Mouse (Mus musculus) embryo, embryonic 9.5 days (tissue): Measurements from ENCODE around the gene Inmt.
"Not testable (repeated sequence)": the region's sequence is repeated elsewhere in the genome, so short reads cannot be mapped to it uniquely, and the experiment has no call there.

ENCODE experiments used
- DNase-seq: peaks from one replicate; pipeline ENCODE4 v3.0.0-alpha.2; 2017; ENCODE audit errors: extremely low spot score

Inmt gene

DNA sequence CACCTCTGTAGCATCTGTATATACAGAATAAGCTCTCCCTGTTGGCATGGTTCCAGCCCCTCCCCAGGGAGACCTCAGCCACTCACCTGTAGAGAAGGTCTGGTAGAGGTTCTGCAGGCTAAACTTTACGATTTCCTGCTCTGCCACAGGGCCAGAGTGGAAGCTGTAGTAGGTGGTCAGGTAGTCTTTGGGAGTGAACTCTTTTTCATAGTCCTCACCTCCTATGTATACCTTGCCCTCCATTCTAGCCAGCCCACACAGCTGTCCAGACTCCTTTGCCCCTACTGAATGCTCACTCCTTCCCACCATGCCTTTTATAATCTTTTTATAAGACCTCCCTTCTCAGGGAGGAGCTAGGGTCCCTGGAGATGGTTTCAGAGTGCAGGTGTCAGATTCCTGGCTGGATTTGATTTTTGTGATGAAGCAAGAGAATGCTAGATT is at the start of gene Inmt:
Gene Inmt (minus strand): TSS at position 303 of the 441 bp plus-strand sequence.
- DNase-seq: no peak

DNA sequence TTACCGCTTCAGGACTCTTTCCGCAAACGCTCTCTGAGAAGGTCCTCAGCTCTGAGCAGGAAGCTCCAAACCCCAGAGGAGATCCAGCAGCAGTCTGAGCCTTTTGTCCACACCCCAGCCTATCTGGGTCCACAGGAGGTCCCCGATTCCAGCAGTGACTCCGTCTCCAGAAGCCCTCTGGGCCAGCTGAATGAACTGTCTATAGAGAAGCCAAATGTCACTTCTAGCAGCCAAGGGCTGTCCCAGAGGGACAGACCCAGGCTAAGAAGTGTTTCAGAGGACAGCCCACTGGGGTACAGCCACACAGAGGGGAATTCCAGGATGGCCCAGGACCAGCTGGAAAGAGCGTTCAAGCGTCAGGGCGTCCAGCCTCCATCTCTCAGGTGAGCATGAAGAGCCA is 49.1 kb upstream of the Inmt start:
- DNase-seq: no peak

DNA sequence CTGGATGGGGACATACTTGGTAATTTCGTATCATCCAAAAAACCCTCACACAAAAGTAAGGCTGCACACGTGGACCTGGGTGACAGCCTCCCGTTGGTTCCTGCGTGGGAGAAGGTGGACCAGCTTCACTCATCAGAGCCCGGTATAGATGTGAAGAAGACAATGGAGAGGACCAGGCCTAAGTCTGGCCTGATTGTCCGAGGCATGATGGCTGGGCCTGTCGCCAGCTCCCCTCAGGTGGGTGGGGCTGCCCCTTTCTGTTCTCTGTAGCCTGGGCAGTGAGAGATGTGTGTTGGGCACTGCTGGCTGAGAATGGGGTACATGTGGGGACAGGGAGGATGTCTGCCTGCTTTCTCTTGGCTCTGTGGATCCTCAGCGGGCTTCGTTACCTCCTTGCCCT is 43.4 kb upstream of the Inmt start:
- DNase-seq: no peak

DNA sequence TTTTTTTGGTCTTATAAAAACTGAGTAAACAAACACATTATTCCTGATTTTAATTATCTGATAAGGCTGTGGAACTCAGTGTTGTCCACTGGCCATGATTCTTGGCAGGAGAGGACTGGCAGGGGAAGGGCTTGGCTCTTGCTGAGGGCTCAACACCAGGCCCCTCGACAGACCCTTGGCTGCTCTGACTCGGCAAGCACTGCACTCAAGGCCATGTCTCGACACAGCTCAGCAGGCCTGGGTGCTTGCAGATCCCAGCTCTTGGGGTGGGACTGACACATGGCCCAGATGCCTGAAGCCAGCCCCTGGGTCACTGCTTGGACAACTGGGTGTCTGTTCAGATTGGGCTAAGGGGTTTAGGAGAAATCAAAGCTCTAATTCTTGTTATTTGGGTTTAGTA is 39.7 kb upstream of the Inmt start:
- no peak for DNase-seq

DNA sequence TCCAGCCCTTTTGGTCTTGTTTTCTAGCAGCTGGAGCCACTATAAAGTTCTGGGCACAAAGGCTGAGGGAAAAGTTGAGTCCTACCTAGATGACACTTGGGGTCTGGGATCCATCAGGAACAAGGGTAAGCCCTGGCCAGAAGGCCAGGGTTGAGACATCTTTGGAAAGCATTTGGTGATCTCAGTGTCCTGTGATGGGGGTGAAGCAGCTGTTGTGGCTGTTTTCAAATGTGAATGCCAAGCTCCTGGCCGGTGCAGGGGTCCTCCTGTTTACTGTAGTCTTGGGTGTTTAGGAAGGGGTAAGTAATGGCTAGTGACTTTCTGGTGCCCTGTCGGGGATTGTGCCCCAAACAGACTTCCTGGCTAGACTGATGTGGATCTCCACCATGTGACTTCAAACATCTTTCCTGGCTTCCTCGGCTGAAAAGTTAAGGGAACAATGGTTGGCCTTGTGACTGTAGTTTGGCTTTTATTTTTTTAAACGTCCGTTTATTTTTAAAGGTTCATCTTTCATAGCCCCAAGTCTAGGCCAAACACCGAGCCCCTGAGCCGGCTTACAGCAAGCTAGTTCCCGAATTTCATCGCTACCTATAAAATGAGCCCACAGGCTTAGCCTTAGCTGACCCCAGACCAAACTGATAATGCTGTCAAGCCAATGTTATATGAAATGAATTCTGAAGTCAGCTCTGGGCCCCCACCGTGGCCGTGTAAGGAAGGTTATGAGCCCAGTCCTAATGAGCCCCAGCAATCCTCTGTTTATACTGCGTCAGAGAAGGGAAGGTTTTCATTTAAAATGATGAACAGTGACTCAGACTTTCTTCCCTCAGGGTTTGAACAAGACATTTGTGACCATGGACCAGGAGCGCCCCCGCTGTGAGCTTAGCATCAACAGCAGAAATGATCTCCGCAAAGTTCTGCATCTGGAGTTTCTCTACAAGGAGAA is 35.9 kb upstream of the Inmt start:
- no peak for DNase-seq

DNA sequence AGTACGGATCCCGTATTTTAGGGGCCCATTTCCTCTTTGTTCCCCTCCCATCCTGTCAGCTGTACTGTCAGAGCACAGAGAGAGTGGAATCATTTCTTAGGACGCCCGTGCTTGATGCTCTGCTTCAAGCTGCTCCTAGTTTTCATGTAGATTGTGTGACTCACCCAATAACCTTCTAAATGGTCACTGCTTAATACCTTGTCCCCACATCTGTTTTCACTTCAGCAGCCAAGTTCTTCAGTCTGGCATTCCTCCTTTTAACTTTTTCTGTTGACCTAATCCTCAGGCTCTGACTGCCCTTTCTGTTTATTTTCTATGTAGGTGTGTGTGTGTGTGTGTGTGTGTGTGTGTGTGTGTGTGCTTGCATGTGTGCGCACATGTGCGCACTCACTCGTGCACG is 32.9 kb upstream of the Inmt start:
- no peak for DNase-seq

DNA sequence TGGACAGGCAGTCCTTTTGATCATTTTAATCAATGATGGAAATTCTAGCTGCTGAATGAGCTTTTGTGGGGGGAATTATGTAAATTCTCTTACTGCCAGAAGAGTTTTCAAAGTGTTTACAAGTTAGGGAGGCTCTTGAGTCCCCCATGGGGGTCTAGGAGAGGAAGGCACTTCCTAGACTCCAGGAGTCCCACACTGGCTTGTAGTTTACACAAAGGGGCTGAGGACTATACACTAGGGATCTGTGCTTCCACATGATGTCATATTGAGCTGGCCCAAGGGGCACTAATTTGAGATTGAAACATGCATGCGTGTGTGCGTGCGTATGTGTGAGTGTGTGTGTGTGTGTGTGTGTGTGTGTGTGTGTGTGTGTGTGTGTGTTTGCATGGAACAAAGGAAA is 29.1 kb upstream of the Inmt start:
- DNase-seq: no peak

DNA sequence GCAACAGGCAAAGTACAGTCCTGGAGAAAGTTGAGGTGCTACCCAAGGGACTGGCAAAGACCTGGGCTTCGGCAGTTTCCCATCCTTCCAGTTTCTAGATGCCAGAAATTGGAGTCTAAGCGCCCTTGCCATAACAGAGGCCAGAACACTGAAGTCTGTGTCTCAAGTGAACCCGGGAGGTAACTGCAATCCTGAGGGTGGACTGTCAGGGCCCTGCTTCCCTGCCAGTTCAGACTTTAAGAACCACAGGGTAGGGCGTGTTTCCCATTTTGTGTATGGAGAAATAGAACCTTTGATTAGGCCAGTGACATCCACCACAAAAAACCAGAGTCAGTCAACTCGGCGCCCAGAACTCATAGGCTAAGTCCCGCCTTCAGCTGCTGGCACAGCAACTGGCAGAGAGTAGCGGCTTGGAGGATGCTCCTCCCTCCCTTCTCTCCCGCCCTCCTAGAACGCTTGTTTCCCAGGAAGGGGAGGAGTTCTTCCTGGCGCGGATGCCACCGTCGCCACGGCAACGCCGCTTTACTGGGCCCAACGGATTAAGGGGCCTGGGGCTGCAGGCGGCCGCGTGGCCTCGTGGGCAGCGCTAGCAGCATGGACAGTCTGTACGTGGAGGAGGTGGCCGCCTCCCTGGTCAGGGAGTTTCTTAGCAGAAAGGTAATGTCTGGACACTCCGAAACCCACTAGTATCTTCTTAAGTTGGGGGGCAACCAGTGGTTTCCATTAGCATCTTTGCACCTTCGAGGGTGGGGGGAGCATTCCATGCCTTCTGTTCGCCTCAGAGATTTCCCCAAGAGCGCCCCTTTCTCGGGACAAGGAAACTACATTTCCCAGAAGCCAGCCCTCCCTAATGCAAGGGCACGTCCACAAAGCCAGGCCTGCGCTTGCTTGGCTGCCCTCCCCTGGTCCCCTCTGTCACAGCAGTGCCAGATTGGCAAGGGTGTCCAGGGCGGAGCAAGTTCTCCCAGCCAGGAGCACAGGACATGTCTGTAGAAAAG is 28.4 kb upstream of the Inmt start, which contains the start of gene Mindy4:
Gene Mindy4 (plus strand): TSS at position 471 of the 998 bp plus-strand sequence.
- DNase-seq: peak; percentile 89

DNA sequence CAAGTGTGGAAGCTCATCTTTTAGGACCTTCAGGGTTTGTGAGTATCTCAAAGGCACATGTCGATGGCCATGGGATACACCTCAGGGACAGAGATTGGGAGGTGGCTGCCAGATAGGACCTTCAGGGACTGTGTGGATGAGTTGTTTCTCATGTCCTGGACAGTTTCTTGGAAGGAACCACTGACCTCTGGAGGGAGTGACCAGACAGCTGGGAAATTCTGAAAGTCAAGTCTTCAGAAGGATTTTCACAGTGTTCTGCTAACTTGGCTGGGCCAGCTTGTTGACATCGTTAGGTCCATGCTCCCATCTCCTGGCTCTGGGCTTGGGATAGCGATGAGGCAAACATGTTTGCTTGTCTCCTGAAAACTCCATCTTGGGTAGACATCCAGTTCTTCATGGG is 24.2 kb upstream of the Inmt start:
- no peak for DNase-seq

DNA sequence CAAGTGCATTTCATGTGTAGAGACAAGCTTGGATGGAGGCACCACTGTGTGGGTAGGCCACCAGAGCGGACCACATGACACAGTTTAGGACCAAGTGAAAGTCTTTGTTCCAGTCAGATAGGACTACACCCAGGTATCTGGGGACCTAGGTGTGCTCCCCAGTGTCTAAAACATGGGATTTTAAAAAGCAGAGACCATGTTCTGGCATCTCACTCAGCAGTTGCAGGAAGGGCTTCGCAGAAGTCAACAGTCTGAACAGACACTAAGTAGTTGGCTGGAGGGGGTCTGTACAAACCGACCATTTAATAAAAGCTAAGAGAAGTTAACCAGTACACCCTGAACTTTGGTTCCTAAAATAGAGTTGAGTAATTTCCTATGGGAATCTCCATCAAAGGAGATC is 18.3 kb upstream of the Inmt start:
- no peak for DNase-seq

DNA sequence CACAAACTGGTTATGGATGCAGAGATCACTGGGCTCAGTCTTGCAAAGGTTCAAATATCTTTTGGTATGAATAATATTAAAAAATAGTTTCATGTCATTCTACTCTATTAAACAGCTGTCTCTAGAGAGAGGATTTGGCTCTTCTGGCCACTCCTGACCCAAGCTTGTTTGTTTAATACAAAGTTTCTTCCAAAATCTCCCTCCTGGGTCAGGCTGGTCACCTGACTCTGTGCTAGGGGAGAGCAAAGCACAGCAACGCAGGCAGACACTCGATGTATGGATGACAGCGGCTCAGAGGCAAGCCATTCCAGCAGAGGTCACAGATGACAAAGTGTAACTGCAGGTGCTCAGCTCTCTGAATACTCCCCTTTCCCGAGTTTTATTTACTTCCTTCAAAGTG is 16.7 kb upstream of the Inmt start:
- no peak for DNase-seq

DNA sequence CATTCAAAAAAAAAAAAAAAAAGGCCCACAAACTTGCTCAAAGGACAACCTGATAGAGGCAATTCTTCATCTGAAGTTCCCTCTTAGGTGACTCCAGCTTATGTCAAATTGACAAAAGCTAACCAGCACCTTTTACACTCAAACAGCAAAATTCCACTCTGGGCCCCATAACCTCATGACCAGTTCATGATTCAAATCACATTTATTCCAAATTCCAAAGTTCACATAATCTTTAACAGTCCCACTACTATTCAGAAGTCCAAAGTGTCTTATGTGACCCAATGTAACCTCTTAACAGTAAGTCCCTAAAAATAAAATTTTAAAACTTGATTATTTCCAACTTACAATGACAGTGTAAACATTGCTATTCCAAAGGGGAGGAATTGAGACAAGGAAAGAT is 14.6 kb upstream of the Inmt start:
- DNase-seq: no peak

DNA sequence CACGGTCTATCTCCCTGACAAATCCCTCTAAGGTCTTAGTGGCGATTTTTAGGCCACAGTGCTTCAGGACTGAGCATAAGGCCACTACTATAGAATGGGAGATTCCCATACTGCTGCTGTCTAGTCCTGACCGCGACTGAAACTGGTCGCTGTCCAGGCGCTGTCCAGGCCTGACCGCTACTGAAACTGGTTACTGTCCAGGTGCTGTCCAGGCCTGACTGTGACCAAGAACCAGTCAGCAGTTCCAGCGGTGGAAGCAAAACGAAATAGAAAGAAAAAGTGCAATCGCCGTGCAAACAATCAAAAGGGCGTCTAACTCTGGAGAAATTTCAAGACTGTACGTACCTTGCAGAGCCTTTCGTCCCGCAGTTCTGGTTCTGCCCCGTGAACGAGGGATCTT is 13.0 kb upstream of the Inmt start:
- not testable (repeated sequence) for DNase-seq

DNA sequence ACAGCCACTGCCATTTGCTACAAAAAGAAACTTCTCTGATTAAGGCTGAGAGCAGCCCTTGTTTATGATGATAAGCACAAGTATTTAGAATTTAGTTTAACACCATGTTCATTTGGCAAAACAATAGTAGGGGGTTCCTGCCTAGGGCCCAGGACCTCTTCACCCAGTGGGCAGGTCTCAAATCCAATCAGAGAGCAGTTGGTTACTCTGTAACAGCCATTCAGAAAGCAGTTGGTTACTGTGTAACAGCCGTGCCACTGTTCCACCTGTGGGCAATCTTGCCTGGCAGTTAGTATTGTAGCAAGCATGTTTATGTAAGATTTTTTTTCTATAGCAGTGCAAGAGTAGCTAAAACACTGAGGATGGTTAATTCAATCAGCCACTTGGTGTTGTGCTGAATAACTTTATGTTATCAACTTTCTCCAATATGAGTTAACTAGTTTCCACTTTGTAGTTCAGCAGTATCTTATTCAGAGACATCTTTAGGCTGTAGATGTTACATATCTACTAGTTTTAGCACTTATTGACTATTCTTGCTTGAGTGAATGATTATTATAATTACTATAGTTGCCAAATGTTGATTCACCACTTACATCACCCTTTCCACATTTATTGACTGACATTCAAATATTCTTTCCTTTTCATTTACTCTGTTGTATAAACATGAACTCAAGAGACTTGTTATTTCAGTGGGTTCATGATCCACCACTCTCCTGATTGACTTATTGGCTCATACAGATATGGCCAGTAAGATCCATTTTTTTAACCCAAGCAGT is 8.0 kb upstream of the Inmt start:
- no peak for DNase-seq

DNA sequence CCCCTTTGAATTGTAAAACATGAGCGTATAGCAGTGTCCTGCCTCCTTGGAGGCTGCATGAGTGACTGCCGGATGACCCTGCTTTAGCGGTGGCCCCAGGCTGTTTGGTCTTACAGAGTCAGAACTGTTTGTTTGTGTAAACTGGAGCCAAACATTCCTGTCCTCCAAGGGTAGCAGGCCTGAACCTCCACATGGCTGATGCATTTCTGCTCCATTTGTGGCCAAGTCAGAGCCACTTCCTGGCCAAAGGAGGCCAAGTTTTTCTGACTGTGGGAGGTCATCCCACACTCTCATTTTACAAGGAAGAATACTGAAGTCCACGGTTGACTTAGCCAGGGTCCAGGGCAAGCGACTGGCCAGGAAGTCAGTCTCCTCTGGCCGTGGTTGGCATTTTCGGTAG is 4.7 kb upstream of the Inmt start:
- DNase-seq: no peak

DNA sequence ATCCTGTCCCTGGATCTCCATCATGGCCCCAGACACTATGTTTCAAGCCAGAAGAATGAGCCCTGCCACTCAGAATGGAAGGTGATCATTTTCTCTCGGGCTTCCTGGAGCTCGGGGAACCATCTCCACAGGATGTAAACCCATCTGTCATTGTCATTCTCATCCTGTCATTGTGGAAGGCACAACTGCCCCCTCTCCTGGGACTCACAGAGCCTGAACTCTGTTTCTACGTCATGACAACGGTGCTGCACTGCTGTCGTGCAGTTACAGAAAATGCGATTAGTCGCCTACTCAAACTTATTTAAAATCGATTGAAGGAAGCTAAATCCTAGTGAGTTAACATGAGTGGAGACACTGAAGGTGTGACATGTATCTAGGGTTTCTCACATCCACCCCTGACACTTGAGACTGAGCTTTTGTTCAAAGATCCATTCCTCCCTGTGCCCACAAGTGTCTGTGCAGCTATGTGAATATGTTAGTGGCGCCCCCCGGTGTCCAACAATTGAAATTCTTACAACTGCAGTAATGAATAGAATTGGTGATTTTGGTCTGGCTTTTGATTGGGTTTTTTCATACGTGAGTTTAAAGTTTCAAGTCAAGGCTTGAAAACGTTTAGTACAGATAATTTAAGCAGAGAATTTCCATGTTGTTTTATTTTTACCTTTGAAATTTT is 2.4 kb upstream of the Inmt start:
- DNase-seq: peak; percentile 33

DNA sequence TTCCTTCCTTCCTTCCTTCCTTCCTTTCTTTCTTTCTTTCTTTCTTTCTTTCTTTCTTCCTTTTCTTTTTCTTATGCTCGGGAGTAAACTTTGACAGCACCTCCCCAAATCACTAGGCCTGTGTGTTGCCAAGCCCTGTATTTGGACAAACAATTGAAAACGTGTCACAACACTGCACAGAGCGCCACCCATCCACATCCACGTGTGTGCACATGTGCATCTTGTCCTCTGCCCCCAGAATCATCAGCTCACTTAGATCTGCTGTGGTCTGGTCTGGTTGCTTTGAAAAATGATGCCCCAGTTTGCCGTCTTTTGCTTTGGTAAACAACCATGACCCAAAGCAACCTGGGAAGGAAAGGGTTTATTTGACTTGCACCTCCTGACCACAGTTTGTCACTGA is 1.0 kb upstream of the Inmt start:
- no peak for DNase-seq

DNA sequence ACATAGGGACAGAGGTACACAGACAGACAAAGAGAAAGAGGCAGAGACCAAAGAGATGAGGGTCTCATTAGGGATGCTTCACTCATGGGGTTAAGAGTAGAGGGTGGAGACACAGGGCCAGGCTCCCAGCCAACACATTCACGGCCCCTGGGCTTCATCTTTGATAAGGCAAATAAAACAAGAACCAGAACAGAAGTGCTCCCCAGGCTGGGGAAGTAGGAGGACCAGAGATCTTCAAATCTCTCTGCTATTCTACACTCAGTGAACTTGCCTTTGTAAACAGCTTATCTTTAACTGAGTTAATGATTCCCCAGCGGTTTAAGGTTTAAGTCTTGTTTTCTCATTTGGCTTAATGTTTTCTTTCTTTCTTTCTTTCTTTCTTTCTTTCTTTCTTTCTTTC is 613 bp upstream of the Inmt start:
- DNase-seq: no peak

DNA sequence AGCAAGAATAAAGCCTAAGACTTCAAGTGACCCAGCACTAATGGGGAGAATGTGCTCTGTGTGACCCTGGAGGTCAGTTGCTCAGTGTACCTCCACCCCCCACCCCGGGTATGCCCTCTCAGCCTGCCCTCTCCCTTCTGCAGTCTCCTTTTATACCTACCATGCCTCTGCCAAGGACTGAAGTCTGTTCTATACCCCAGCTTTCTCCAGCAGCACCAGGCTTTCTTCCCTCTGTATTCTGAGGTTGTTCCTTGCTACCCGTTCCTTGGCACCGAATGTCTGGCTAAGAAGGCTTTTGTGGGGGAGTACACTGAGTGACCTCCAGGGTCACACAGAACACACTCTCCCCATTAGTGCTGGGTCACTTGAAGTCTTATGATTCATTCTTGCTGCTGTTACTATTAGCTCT is 898 bp downstream of the Inmt start:
- DNase-seq: peak; percentile 64

DNA sequence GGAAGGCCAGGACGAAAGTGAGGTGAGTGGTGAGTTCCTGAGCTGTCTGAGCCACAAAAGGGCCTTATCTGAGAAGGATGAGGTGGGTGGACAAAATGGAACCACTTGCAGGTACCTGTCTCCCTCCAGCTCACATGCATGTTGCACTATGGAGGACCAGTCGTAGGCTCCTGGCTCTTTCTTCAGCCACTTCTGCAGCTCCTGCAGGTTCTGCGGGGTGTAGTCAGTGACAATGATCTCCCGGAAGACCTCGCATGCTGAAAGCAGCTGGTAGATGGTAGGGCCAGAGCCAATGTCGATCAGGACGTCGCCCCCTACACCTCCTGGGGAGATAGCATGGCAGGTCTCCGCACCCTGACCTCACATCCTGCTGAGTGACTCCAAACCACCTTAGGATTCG is 1.7 kb downstream of the Inmt start:
- DNase-seq: no peak

DNA sequence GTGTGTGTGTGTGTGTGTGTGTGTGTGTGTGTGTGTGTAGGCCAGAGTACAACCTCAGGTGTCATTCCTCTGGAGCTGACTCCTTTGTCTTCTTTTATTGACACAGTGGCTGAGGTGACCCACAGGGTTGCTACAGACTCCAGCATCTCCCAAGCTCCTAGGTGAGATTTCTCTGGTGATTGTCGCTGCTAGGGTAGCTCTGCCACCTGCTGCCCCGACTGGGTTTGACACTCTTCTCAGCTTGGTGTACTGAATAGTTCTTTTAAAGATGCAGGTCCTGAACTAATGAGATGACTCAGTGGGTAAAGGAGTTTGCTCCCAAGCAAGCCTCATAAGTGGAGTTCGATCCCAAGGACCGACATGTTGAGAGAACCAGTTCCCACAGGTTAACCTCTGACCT is 3.2 kb downstream of the Inmt start:
- no peak for DNase-seq
